Mouse (Mus musculus) cerebellum, adult 2 months (tissue): ENCODE measurements around the gene Lbp.

Experiments
- CTCF ChIP-seq: fragments of 200-500 bp; IDR thresholded peaks from 2 replicates; pipeline ENCODE4 v1.5.1; 2011; ENCODE audit warnings: low read depth, mild to moderate bottlenecking, control low read depth, low read length, moderate library complexity, borderline replicate concordance; ENCODE audit not compliant: insufficient read depth
- POLR2A ChIP-seq: fragments of 200-500 bp; IDR thresholded peaks from 2 replicates; pipeline ENCODE4 v1.6.1; 2011; ENCODE audit warnings: low read length, control low read depth, borderline replicate concordance; ENCODE audit not compliant: insufficient read depth

DNA sequence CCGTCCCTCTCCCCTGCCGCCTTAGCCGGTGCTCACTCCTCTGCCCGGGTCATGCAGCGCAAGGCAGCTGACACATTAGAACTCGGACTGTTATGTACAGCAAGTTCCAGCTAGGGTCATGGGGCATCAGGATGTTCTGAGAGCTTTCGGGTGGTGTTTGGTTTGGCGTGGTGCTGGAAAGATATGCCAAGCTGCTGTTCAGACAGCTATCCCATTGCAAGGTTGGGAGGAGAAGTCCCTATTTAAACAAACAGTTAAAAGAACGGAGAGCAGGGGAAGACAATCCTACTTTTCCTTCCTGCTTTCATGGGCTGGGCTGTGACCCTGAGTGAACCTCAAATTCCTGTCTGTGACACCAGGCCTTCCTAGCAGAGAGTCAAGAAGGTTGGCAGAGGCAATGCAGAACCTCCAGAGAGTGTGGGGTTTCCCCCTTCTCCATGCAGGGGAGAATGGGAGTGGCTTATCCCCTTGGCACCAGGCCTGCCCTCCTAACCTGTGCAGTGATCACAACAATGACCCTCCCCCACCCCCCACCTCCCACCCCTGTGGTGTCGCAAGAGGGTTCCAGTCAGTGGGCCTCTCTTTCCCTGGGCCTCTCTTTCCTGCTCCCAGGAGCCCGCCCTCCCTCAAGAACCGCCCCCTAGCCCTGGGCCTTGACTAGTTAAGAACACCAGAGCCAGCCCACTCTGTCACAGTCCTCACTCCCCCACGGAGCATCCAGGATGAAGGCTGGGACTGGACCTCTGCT lies at the start of gene Lbp:
- TF ChIP-seq POLR2A, result no peak
- TF ChIP-seq CTCF, result no peak
